Mouse (Mus musculus) lung, adult 2 months (tissue): ENCODE results near the gene Tk1.

ENCODE experiments used
- CTCF ChIP-seq: fragments of 200-500 bp; IDR thresholded peaks from 2 replicates; pipeline ENCODE4 v1.5.1; 2011; ENCODE audit warnings: mild to moderate bottlenecking, low read length, control low read depth; ENCODE audit not compliant: insufficient read depth
- POLR2A ChIP-seq: fragments of 200-500 bp; IDR thresholded peaks from 2 replicates; pipeline ENCODE4 v1.6.1; 2011; ENCODE audit warnings: low read depth, mild to moderate bottlenecking, control low read depth, low read length, borderline replicate concordance; ENCODE audit errors: extremely low read depth

GRCm38 (mm10) chr11:117865988-117866387, 40.1 kb upstream of the Tk1 start:
- TF ChIP-seq CTCF, result no peak
- no peak for TF ChIP-seq POLR2A
